Mouse (Mus musculus): Measurements from ENCODE around the gene Rftn2.

The Rftn2 gene

GRCm38 (mm10) chr1:55213475-55213874, 13.1 kb downstream of the Rftn2 start:
- in situ Hi-C loops (cut with MboI, MseI): no loop called here

- in situ Hi-C loops (cut with MboI, MseI): no loop called here
Observed at GRCm38 (mm10) chr1:55212771-55213170, 13.8 kb downstream of the Rftn2 start.

- in situ Hi-C loops (cut with MboI, MseI): no loop called here
Observed at GRCm38 (mm10) chr1:55211081-55211480, 15.5 kb downstream of the Rftn2 start.

- in situ Hi-C loops (cut with MboI, MseI): no loop called here
Observed at GRCm38 (mm10) chr1:55210202-55210965, 16.2 kb downstream of the Rftn2 start.

GRCm38 (mm10) chr1:55208500-55209140, 18.0 kb downstream of the Rftn2 start:
- in situ Hi-C loops (cut with MboI, MseI): no loop called here

- in situ Hi-C loops (cut with MboI, MseI): no loop called here
Observed at GRCm38 (mm10) chr1:55207561-55207960, 19.0 kb downstream of the Rftn2 start.

- in situ Hi-C loops (cut with MboI, MseI): no loop called here
Observed at GRCm38 (mm10) chr1:55205808-55206327, 20.7 kb downstream of the Rftn2 start.

- in situ Hi-C loops (cut with MboI, MseI): no loop called here
Observed at GRCm38 (mm10) chr1:55201850-55202752, 24.5 kb downstream of the Rftn2 start.

- in situ Hi-C loops (cut with MboI, MseI): loop anchor here in 1 of 2 experiments (25.0 kb wide), 1 partner anchor 1014 kb away; no protein-coding TSS in a partner anchor
Observed at GRCm38 (mm10) chr1:55198719-55199118, 27.9 kb downstream of the Rftn2 start.

- in situ Hi-C loops (cut with MboI, MseI): loop anchor here in 1 of 2 experiments (25.0 kb wide), 1 partner anchor 1016 kb away; no protein-coding TSS in a partner anchor
Observed at GRCm38 (mm10) chr1:55196327-55197003, 30.1 kb downstream of the Rftn2 start.

- in situ Hi-C loops (cut with MboI, MseI): loop anchor here in 1 of 2 experiments (25.0 kb wide), 1 partner anchor 1017 kb away; no protein-coding TSS in a partner anchor
Observed at GRCm38 (mm10) chr1:55195021-55195420, 31.6 kb downstream of the Rftn2 start.

GRCm38 (mm10) chr1:55194064-55194915, 32.3 kb downstream of the Rftn2 start:
- in situ Hi-C loops (cut with MboI, MseI): loop anchor here in 1 of 2 experiments (5.0 to 25.0 kb wide), 2 partner anchors 188 to 1018 kb away; no protein-coding TSS in a partner anchor

- in situ Hi-C loops (cut with MboI, MseI): loop anchor here in 1 of 2 experiments (5.0 to 25.0 kb wide), 2 partner anchors 189 to 1019 kb away; no protein-coding TSS in a partner anchor
Observed at GRCm38 (mm10) chr1:55193316-55193715, 33.3 kb downstream of the Rftn2 start.

- in situ Hi-C loops (cut with MboI, MseI): loop anchor here in 1 of 2 experiments (5.0 to 25.0 kb wide), 2 partner anchors 189 to 1019 kb away; no protein-coding TSS in a partner anchor
Observed at GRCm38 (mm10) chr1:55192824-55193223, 33.8 kb downstream of the Rftn2 start.

GRCm38 (mm10) chr1:55192015-55192414, 34.6 kb downstream of the Rftn2 start:
- in situ Hi-C loops (cut with MboI, MseI): loop anchor here in 1 of 2 experiments (5.0 to 25.0 kb wide), 2 partner anchors 190 to 1020 kb away; no protein-coding TSS in a partner anchor

GRCm38 (mm10) chr1:55186592-55187210, 39.9 kb downstream of the Rftn2 start:
- in situ Hi-C loops (cut with MboI, MseI): loop anchor here in 1 of 2 experiments (25.0 kb wide), 1 partner anchor 1026 kb away; no protein-coding TSS in a partner anchor

- in situ Hi-C loops (cut with MboI, MseI): loop anchor here in 1 of 2 experiments (25.0 kb wide), 1 partner anchor 1027 kb away; no protein-coding TSS in a partner anchor
Observed at GRCm38 (mm10) chr1:55185718-55186117, 40.9 kb downstream of the Rftn2 start.

GRCm38 (mm10) chr1:55182392-55182791, 44.2 kb downstream of the Rftn2 start:
- in situ Hi-C loops (cut with MboI, MseI): loop anchor here in 1 of 2 experiments (25.0 kb wide), 1 partner anchor 1030 kb away; no protein-coding TSS in a partner anchor

All from T-helper 17 cell (primary cell).